Mouse (Mus musculus) thymus, adult 2 months (tissue): ENCODE measurements around the gene Gm49336.

Source experiments
- CTCF ChIP-seq: fragments of 200-500 bp; IDR thresholded peaks from 2 replicates; pipeline ENCODE4 v1.5.1; 2012; ENCODE audit warnings: mild to moderate bottlenecking, control low read depth, low read length, moderate library complexity, borderline replicate concordance; ENCODE audit not compliant: control insufficient read depth, poor library complexity, insufficient read depth; ENCODE audit errors: extremely low read depth
- POLR2A ChIP-seq: fragments of 200-500 bp; IDR thresholded peaks from 2 replicates; pipeline ENCODE4 v1.6.1; 2012; ENCODE audit warnings: mild to moderate bottlenecking, low read length, control low read depth, moderate library complexity; ENCODE audit not compliant: control insufficient read depth, poor library complexity, insufficient read depth; ENCODE audit errors: extremely low read depth

DNA sequence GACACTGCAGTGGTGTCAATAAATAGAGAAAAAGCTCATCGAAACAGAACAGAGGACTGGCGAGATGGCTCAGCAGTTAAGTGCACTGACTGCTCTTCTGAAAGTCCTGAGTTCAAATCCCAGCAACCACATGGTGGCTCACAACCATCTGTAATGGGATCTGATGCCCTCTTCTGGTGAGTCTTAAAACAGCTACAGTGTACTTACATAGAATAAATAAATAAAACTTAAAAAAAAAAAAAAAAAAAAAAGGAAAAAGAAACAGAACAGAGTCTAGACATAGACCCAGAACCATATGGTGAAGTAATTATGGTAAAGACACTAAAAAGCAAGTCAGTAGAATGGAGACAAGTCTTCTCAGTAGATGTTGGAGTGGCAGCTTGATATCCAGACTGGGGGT lies 70.0 kb downstream of the Gm49336 start:
- TF ChIP-seq POLR2A, result no peak
- no peak for TF ChIP-seq CTCF
